Mouse (Mus musculus) spleen, adult 2 months (tissue): ENCODE measurements at regions not wholly inside any gene's neighbourhood (a gene's known extent, or its start where the extent isn't known, plus 50 kb on each side); places are given as distances from the start of the nearest gene placed in this dataset.

Experiments used
- CTCF ChIP-seq: fragments of 200-500 bp; IDR thresholded peaks from 2 replicates; pipeline ENCODE4 v1.5.1; 2011; ENCODE audit warnings: mild to moderate bottlenecking, inconsistent platforms; ENCODE audit not compliant: insufficient read depth, insufficient read length, insufficient replicate concordance; ENCODE audit errors: extremely low read depth
- POLR2A ChIP-seq: fragments of 200-500 bp; IDR thresholded peaks from 2 replicates; pipeline ENCODE4 v1.6.1; 2011; ENCODE audit warnings: low read depth, low read length, inconsistent platforms

DNA sequence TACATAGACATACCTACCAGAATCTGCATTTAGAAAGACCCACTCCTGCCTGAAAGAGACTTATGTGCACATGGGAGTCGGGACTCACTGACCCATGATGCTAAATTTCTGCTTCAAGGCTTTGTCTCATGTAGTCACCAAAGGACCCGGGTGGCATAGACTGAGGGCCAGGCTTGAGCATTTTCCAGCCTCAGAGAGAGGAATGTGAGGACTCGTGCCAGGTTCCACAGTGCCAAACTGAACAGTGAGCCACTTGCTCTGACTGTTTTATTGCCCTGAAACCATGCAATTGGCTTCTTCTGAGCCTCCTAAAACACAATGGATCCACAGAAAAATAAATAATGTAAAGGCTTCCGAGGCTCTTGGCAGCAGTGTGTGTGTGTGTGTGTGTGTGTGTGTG lies 1727.9 kb upstream of the Gm7489 start:
- TF ChIP-seq POLR2A (no peak), CTCF (no peak)
